Mouse (Mus musculus) megakaryocyte, embryonic 14.5 days (primary cell): ENCODE measurements around the gene Idh3a.

Source experiments
- FLI1 ChIP-seq: IDR thresholded peaks from 2 replicates; pipeline ENCODE4 v1.6.1; 2012; ENCODE audit warnings: low read length, inconsistent platforms, mixed read lengths
- GATA1 ChIP-seq: IDR thresholded peaks from 3 replicates; pipeline ENCODE4 v1.6.1; 2012; ENCODE audit warnings: mixed read lengths, low read length, inconsistent platforms, borderline replicate concordance

DNA sequence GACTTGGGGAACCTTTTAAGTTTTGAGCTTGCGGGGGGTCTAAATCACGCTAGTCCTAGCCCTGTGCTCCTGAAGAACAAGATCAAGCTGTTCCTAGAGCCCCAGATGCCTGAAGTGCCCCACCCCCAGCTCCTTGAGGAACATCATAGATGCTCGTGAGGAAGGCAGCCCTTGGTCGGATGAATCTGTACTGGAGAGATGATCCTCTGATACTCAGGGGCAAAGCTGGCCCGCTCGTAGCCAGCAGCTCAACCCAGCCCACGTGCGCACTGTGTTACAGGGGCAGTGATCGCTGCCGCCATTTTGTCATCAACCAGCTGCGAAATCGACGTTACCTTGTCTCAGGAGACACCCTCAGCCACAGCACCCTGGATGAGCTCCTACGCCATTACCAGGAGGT lies 47.5 kb upstream of the Idh3a start, which contains the start of gene Sh2d7:
- TF ChIP-seq GATA1 (no peak), FLI1 (no peak)
